Mouse (Mus musculus): Measurements from ENCODE around the gene AW549877.

The AW549877 gene

GRCm38 (mm10) chr15:3982732-3983131 lies 12.8 kb downstream of the AW549877 start:
- DNase-seq: no peak

GRCm38 (mm10) chr15:3979871-3980270 lies 15.7 kb downstream of the AW549877 start:
- DNase-seq: no peak

DNA sequence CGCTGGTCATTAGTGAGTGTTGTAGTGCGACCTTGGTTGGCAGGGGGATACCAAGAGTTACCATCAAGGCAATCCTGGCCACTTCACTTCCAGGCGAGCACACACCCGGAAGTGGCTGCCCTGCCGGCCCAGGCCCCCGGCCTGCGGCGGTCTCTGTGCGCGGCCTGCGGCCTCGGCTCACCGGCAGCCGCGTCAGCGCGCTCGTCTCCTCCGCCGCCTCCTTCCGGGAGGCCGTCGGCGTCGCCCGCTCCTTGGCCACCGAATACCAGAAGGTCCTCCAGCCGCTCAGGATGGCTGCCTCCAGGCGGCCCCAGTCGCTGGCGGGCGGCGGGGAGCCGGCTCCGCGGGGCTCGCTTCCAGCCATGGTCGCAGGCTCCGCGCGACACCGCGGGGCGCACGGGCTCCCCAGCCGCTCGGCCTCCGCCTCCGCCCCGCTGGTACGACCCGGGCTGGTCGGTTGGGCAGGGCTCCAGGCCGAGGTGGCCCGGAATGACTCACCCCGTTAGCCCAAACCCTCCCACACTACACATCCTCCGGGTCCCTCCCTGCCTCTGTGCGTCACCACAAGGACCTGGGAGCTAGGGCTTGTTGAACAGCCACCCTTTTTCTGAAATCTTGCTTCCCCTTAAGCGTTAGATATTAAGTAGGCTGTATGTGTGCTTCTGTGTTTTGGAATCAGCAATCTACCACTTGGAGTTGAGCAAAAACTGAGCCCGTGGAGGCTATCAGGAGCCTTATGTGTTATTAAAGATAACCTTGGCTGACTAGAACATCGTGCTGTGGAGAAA lies 16.3 kb downstream of the AW549877 start, which contains the start of gene Fbxo4:
TSS of gene Fbxo4 (minus strand) at position 513 of the 788 bp plus-strand sequence.
- DNase-seq: peak; percentile 88

GRCm38 (mm10) chr15:3978279-3978678 lies 17.3 kb downstream of the AW549877 start:
- DNase-seq: no peak

GRCm38 (mm10) chr15:3973300-3973699 lies 22.2 kb downstream of the AW549877 start:
- DNase-seq: no peak

GRCm38 (mm10) chr15:3970193-3970592 lies 25.4 kb downstream of the AW549877 start:
- no peak for DNase-seq

GRCm38 (mm10) chr15:3969743-3970142 lies 25.8 kb downstream of the AW549877 start:
- DNase-seq: no peak

GRCm38 (mm10) chr15:3962251-3962650 lies 33.3 kb downstream of the AW549877 start:
- DNase-seq: peak; percentile 21

GRCm38 (mm10) chr15:3960094-3960493 lies 35.5 kb downstream of the AW549877 start:
- DNase-seq: no peak

GRCm38 (mm10) chr15:3957982-3958381 lies 37.6 kb downstream of the AW549877 start:
- DNase-seq: peak; percentile 77

GRCm38 (mm10) chr15:3954971-3955370 lies 40.6 kb downstream of the AW549877 start:
- no peak for DNase-seq

DNA sequence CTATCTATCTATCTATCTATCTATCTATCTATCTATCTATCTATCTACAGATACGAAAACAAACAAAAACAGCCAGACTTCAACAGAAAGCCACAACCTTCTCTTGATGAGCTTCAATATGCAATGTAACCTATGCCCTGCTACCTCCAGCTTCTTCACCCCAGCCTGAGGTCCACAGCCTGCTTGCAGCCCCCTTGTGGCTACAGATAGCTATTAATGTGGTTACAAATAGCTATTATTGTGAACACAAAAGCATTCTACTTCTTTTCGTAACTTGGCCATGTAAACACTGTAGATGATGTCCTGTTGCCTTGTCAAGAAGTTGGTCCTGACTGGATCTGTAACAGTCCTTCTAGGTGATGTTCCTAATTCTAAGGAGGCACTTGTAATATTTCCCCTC lies 57.4 kb downstream of the AW549877 start:
- DNase-seq: no peak

DNA sequence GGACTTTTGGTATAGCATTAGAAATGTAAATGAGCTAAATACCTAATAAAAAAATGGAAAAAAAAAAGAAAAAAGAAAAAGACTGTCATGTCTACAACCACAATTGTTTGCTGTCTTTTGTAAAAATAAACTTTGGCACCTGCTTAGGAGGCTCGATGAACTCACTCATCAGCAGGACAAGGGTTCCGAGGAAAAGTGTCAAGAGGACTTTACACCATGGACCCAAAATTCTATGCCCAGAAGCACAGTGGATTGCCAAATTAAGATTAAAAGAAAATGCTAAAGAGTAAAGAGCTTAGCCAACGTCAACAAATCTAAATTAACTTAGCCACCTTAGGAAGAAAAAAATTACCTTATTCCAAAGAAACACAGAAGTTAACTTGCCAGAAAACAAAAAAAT lies 59.5 kb downstream of the AW549877 start:
- DNase-seq: no peak

DNA sequence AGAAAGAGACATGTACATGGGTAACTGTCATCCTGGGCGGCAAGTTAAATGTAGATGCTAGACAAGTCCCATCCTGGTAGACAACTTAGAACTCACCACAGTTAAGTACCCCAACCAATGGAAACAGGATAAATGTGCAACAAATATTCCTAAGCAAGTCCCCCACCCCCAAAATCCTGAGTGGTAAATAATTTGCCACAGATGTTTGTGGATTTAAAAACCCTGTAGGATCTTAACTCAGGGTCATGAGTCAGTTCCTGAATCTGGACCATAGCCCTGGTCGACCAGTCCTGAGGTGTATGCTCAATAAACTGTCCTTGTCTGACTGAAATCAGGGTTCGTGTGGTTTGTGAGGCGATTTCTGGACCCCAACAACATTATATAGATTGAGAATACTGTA lies 62.1 kb downstream of the AW549877 start:
- DNase-seq: no peak

All from kidney, postnatal 10 days (tissue).